Mouse (Mus musculus) hindbrain, embryonic 11.5 days (tissue): ENCODE data around the gene B4galnt1. TPM values are rescaled to one million over a fixed set of nuclear protein-coding genes. Genes with fewer than 3 reads are reported as not detected.

Experiments
- ATAC-seq: fragments of 200-750 bp; cut with Nextera tagmentation; 2 replicates; pipeline ENCODE4 v1.8.0; 2017; ENCODE audit warnings: mild to moderate bottlenecking, moderate TSS enrichment, moderate library complexity; ENCODE audit not compliant: low FRiP score
- DNase-seq: peaks from one replicate; pipeline ENCODE4 v3.0.0-alpha.2; 2015; ENCODE audit warnings: low spot score
- H3K27ac ChIP-seq: fragments of 300-500 bp; sonication (generic); 2 replicates; pipeline ENCODE4 v1.5.1; 2014; ENCODE audit warnings: mild to moderate bottlenecking, low read depth, low read length
- H3K27me3 ChIP-seq: fragments of 300-500 bp; sonication (generic); 2 replicates; pipeline ENCODE4 v1.6.1; 2014; ENCODE audit warnings: mild to moderate bottlenecking, low read length, moderate library complexity, mixed read lengths; ENCODE audit not compliant: control insufficient read depth, insufficient read depth
- H3K36me3 ChIP-seq: fragments of 300-500 bp; sonication (generic); 2 replicates; pipeline ENCODE4 v1.6.1; 2014; ENCODE audit warnings: mild to moderate bottlenecking, low read length, moderate library complexity, mixed read lengths; ENCODE audit not compliant: control insufficient read depth, insufficient read depth
- H3K4me1 ChIP-seq: fragments of 300-500 bp; sonication (generic); replicated peaks from 2 replicates; pipeline ENCODE4 v1.6.1; 2014; ENCODE audit warnings: low read length, mixed read lengths; ENCODE audit not compliant: control insufficient read depth, insufficient read depth
- H3K4me2 ChIP-seq: fragments of 300-500 bp; sonication (generic); replicated peaks from 2 replicates; pipeline ENCODE4 v1.6.1; 2014; ENCODE audit warnings: mild to moderate bottlenecking, low read depth, low read length
- H3K4me3 ChIP-seq: fragments of 300-500 bp; sonication (generic); 2 replicates; pipeline ENCODE4 v1.5.1; 2014; ENCODE audit warnings: low read depth, low read length
- H3K9ac ChIP-seq: fragments of 300-500 bp; sonication (generic); 2 replicates; pipeline ENCODE4 v1.6.1; 2014; ENCODE audit warnings: low read depth, low read length
- H3K9me3 ChIP-seq: fragments of 300-500 bp; sonication (generic); 2 replicates; pipeline ENCODE4 v1.6.1; 2016; ENCODE audit warnings: low read length; ENCODE audit not compliant: control insufficient read depth
- WGBS: fragments of 180-500 bp; shearing (Covaris S2); extraction: QIAGEN DNeasy Blood & Tissue Kit; methylation state at CpG from one replicate; pipeline ENCODE4 v1.1.7; 2014; 5-methylcytosine and 5-hydroxymethylcytosine counted together
- polyA plus RNA-seq: library from polyadenylated mRNA; unstranded; fragments of >200 nt; fragmentation: Nextera tagmentation; extraction: Ambion mirVana; gene quantifications from 2 replicates; pipeline ENCODE4 v1.2.1, GENCODE M21; 2014

Gene B4galnt1
- polyA plus RNA-seq, 1 experiment from 2014 or later: 12.4 TPM

DNA sequence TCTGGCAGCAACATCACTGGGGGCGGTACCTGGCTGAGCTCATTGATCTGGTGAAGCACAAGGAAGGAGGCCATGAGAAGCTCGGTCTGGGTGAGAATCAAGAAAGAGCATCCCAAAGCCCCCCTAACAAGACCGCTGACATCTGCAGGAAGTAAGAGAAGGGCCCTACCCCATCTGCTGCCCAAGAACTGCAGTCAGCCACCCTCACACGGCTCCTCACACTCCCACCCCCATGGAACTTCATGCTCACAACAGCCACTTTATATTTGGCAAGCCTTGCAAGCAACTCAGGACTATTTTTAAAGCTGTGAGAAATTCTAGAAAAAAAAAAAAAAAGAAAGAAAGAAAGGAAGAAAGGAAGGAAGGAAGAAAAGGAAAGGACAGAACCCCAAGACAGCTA, 43.9 kb downstream of the B4galnt1 start:
- no peak for ATAC-seq
- Histone ChIP-seq H3K27ac (no peak overlapping the region), H3K4me1 (0 out of 2 replicates have a peak, but pooled peaks cover 3% of the 10 kb centered on the region), H3K27me3 (no peaks in the 10 kb centered on the region), H3K9ac (no peak overlapping the region), H3K4me3 (no peak overlapping the region), H3K4me2 (no peak overlapping the region), H3K36me3 (0 out of 2 replicates have a peak, but pooled peaks cover 4% of the 10 kb centered on the region), H3K9me3 (no peaks in the 10 kb centered on the region)
- DNase-seq: no peak
- 89% methylated on average over 4 of the region's 4 CpGs for WGBS

DNA sequence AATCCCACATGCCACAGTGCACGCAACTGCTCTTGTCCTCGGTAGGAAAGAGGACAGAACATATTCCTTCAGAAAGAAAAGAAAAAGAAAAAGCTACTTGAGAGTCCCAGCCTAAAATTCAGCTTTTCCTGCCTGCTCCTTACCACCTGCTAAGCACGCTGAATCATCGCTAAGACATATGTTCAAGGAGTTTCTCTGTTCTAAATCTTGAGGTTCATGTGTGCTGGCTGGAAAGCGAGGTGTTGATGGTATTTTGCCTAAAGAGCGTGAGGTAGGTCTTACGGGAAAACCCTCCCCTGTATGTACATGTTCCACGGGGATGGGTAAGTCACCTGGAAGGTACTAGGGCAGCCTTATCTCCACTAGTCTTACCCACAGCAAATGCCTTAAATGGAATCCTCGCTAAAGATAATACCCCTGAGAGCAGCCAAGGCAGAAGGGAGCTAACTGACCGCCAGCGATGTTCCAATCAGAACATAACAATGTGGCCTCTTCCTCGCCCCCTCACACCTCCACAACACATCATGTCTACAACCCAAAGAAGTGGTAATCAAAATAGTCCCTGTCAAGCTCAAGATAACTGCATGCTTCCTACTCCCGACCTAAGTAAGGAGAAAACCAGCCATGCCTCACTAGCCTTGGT, 45.0 kb downstream of the B4galnt1 start:
- ATAC-seq: no peak
- H3K4me3 ChIP-seq: no peak overlapping the region
- H3K9ac ChIP-seq: no peak overlapping the region

DNA sequence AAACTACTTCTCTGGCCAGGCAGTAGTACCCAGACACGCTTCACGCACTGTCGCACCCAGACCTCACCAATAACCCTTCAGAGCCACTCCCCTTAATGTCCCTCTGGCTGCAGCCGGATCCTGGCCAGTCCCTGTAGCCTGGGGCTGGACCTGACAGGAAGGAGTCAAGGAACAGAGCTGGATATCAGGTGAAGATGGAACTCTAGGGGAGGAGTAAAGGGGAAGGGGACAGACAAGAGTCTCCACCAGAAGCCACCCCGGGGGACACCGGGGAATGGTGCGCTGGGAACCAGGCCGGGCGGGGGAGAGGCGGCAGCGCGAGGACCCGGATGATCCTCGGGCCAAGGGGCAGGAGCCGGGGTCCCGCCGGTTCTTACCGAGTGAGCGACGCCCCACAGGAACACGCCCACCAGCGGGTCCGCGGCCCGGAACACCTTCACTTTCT, 46.0 kb downstream of the B4galnt1 start:
- Histone ChIP-seq H3K27me3 (no peaks in the 10 kb centered on the region), H3K4me2 (peak overlapping the region; percentile 92), H3K9ac (peak overlapping the region; percentile 72), H3K36me3 (no peaks in the 10 kb centered on the region), H3K27ac (peak overlapping the region; percentile 30; the same call in 1 of the 2 replicates), H3K4me3 (peak overlapping the region; percentile 87), H3K9me3 (no peaks in the 10 kb centered on the region), H3K4me1 (0 out of 2 replicates have a peak, but pooled peaks cover 3% of the 10 kb centered on the region)
- DNase-seq: peak; percentile 66
- peak; percentile 75 for ATAC-seq
- WGBS: under 1% methylated on average over 20 of the region's 25 CpGs

More for the DNA sequence above, 45.0 kb downstream of the B4galnt1 start:
- Histone ChIP-seq H3K27me3 (no peaks in the 10 kb centered on the region), H3K4me2 (no peak overlapping the region), H3K36me3 (0 out of 2 replicates have a peak, but pooled peaks cover 4% of the 10 kb centered on the region), H3K27ac (no peak overlapping the region), H3K9me3 (no peaks in the 10 kb centered on the region), H3K4me1 (0 out of 2 replicates have a peak, but pooled peaks cover 3% of the 10 kb centered on the region)
- WGBS: 89% methylated on average over 13 of the region's 13 CpGs
- DNase-seq: no peak

DNA sequence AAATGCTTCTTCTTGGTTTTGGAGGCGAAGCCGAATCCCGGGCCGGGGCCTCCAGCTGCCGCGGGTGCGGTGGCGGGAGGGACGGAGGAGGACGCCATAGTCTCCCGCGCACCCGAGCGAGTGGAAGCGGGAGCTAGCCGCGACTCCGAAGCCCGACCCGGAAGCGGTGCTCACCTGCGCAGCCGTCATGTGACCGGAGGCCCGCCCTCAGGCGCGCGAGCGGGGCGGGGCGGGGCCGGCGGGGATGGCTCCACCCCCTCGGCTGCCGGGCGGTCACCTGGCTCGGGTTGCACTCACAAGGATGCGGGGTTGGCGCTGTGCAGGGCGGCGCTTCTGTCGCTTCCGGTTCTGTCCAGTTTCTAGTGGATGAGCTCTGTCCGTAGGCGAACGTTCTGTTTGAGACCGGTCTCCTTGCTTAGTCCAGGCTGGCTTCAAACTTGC, 46.4 kb downstream of the B4galnt1 start, which contains the start of gene Pip4k2c:
Gene Pip4k2c, minus strand, starts transcription at position 172 of the 441 bp plus-strand sequence.
- ATAC-seq (peak; percentile 96), DNase-seq (peak; percentile 88)
- H3K9ac ChIP-seq: peak within 1 kb of the TSS; percentile 72
- no peaks in the 10 kb centered on the region for H3K9me3 ChIP-seq
- H3K4me1 ChIP-seq: 0 out of 2 replicates have a peak, but pooled peaks cover 3% of the 10 kb centered on the region
- H3K27me3 ChIP-seq: no peaks in the 10 kb centered on the region
- H3K27ac ChIP-seq: peak within 1 kb of the TSS; percentile 30; the same call in 1 of the 2 replicates
- H3K4me3 ChIP-seq: peak within 1 kb of the TSS; percentile 87
- peak within 1 kb of the TSS; percentile 92 for H3K4me2 ChIP-seq
- WGBS: under 1% methylated on average over 40 of the region's 47 CpGs
- no peaks in the 10 kb centered on the region for H3K36me3 ChIP-seq

DNA sequence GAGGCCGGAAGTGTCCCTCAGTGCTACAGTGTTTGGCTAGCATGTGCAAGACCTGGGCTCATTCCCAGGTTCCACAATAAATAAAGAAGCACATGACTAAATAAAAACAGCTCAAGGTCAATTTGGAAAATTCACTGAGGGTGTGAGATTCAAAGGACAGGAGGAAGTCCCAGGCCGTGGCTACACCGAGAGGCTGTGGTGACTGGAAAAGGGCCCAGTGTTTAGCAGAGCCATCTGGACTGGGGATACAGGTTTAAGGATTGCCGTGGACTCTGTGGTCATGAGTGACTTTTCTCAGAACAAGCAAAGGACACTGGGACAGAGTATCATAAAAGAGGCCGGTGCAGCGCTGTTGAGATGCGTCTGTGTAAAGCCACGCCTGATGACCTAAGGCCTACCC, 48.2 kb downstream of the B4galnt1 start:
- Histone ChIP-seq H3K27ac (no peak overlapping the region), H3K4me1 (0 out of 2 replicates have a peak, but pooled peaks cover 3% of the 10 kb centered on the region), H3K4me2 (no peak overlapping the region), H3K27me3 (no peaks in the 10 kb centered on the region), H3K36me3 (no peaks in the 10 kb centered on the region), H3K9me3 (no peaks in the 10 kb centered on the region), H3K4me3 (no peak overlapping the region), H3K9ac (no peak overlapping the region)
- ATAC-seq: no peak
- DNase-seq: no peak
- 91% methylated on average over 8 of the region's 8 CpGs for WGBS

DNA sequence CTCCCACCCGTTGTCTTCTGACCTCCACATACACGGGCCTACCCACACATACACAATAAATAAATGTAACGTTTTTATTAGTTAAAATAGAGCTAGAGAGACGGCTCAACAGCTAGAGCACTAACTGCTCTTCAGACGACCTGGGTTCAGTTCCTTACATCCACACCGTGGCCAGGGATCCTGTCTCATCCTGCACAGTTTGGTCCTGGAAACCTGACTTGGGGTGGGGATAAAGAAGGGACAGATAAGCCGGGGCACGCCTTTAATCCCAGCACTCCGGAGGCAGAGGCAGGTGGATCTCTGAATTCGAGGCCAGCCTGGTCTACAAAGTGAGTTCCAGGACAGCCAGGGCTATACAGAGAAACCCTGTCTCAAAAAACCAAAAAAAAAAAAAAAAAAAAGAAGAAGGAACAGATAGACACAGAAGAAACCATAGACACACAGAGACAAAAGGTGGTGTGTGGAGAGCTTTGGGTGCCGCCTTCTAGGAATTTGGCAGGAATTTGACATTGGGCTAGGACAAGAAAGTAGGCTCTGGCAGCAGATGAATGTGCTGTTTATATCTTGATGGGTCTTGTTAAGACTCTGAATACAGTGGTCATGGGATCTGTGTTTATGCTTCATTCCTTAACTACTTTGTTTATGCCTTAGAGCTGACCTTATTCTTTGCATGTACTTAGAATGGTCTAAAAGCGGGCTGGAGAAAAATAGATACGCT, 48.8 kb downstream of the B4galnt1 start:
- H3K27me3 ChIP-seq: no peaks in the 10 kb centered on the region
- no peak for DNase-seq
- H3K4me2 ChIP-seq: no peak overlapping the region
- no peak overlapping the region for H3K9ac ChIP-seq
- H3K36me3 ChIP-seq: no peaks in the 10 kb centered on the region
- WGBS: 86% methylated on average over 13 of the region's 13 CpGs
- no peak overlapping the region for H3K4me3 ChIP-seq
- no peak overlapping the region for H3K27ac ChIP-seq
- ATAC-seq: no peak
- H3K9me3 ChIP-seq: no peaks in the 10 kb centered on the region
- 0 out of 2 replicates have a peak, but pooled peaks cover 3% of the 10 kb centered on the region for H3K4me1 ChIP-seq

DNA sequence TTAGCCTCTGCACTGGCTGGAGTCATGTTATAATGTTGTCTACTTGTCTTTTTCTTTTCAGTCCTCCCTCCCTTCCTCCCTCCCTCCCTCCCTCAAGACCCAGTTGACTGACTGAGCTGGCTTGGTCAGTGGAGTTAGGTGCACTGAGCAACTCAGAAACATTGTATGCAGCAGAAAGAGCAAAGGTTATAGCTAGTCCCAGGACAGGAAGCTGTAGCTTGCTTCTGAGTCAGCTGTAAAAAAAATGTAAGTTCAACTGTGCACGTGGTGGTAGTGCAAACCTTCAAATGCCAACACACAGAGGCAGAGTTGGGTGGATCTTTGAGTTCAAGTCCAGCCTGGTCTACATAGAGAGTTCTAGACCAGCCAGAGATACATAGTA, 49.4 kb downstream of the B4galnt1 start:
- no peaks in the 10 kb centered on the region for H3K27me3 ChIP-seq
- ATAC-seq (no peak), DNase-seq (no peak)
- H3K36me3 ChIP-seq: no peaks in the 10 kb centered on the region
- H3K27ac ChIP-seq: no peak overlapping the region
- 69% methylated on average over 1 of the region's 1 CpGs for WGBS
- no peaks in the 10 kb centered on the region for H3K9me3 ChIP-seq
- no peak overlapping the region for H3K4me3 ChIP-seq
- no peak overlapping the region for H3K4me2 ChIP-seq
- H3K9ac ChIP-seq: no peak overlapping the region
- 0 out of 2 replicates have a peak, but pooled peaks cover 3% of the 10 kb centered on the region for H3K4me1 ChIP-seq

DNA sequence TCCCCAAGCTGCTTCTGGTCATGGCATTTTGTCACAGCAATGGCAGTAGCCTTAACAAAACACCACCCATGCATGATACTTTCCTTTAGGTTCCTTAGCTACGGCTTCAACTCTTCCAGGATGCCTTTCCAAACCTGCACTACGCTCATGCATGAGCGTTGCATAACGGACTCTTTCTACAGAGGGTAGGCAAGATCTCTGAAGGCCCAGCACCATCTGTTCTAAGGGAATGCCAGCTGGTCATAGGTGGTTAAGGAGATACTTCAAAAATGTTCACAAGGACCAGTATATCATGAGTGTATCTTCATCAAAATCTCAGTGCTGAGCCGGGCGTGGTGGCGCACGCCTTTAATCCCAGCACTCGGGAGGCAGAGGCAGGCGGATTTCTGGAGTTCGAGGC, 51.4 kb downstream of the B4galnt1 start:
- WGBS: 96% methylated on average over 11 of the region's 11 CpGs
- Histone ChIP-seq H3K9me3 (no peaks in the 10 kb centered on the region), H3K4me1 (no peaks in the 10 kb centered on the region), H3K4me2 (no peak overlapping the region), H3K27ac (no peak overlapping the region), H3K4me3 (no peak overlapping the region), H3K27me3 (no peaks in the 10 kb centered on the region), H3K9ac (no peak overlapping the region), H3K36me3 (no peaks in the 10 kb centered on the region)
- DNase-seq (no peak), ATAC-seq (no peak)
